Mouse (Mus musculus): Measurements from ENCODE around the gene Zcchc3. TPM values are rescaled to one million over a fixed set of nuclear protein-coding genes. Genes with fewer than 3 reads are reported as not detected.
"Not testable (repeated sequence)": the region's sequence is repeated elsewhere in the genome, so short reads cannot be mapped to it uniquely, and the experiment has no call there.

The Zcchc3 gene
- polyA plus RNA-seq, 1 experiment from 2014 or later, result 18.0 TPM

DNA sequence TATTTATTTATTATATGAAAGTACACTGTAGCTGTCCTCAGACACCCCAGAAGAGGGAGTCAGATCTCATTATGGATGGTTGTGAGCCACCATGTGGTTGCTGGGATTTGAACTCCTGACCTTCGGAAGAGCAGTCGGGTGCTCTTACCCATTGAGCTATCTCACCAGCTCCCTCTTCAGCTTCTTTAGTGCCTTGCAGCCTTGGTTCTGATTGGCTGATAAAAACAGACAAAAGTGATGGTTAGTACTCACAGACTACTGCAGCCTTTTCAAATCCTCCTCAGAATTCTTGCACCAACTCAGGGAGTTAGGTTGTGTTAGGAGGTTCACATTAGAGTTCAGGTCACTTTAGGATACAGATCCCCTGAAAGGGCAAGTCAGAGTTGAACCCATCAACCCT lies 13.7 kb upstream of the Zcchc3 start:
- not testable (repeated sequence) for H3K27ac ChIP-seq; H3K36me3 ChIP-seq (replicated peaks); H3K9me3 ChIP-seq; H3K4me1 ChIP-seq; H3K4me3 ChIP-seq; H3K27me3 ChIP-seq (replicated peaks); H3K9ac ChIP-seq; H3K4me2 ChIP-seq; ATAC-seq (replicated peaks)
- 98% methylated on average over 2 of the region's 2 CpGs for WGBS

DNA sequence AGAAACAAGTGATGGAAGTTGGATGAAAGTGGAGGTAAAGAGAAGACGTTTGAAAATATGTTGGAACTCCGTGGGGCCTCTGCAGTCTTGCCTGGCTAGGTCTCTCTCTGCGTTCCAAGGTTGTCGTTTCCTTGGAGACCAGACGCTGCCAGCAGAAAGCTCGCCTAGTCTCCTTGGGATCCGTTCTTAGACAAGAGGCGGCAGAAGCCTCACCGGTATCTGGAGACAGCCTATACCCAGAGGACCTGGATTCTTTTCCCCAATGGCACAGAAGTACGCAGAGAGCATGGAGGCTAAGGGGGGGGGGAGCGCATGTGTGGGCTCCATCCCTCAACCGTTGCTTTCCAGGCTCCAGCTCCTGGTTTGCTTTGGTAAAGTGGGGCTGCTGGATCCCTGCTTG lies 12.7 kb upstream of the Zcchc3 start:
- Histone ChIP-seq H3K36me3 (replicated peaks) (no peaks in the 10 kb centered on the region), H3K9ac (no peak overlapping the region), H3K4me3 (peak overlapping the region; percentile 11; the same call in 1 of the 2 replicates), H3K4me1 (peaks cover 9% of the 10 kb centered on the region), H3K27ac (0 out of 2 replicates have a peak overlapping the region, but pooled peaks have one; percentile 35), H3K4me2 (peak overlapping the region; percentile 41), H3K27me3 (replicated peaks) (no peaks in the 10 kb centered on the region), H3K9me3 (no peaks in the 10 kb centered on the region)
- ATAC-seq (replicated peaks), result 0 out of 2 replicates have a peak, but pooled peaks have one; percentile 52
- WGBS, result 5% methylated on average over 12 of the region's 12 CpGs

- ATAC-seq (replicated peaks), result no peak
- H3K4me2 ChIP-seq, result peak overlapping the region; percentile 87
- H3K27ac ChIP-seq, result peak overlapping the region; percentile 97
- H3K27me3 ChIP-seq (replicated peaks), result no peaks in the 10 kb centered on the region
- H3K36me3 ChIP-seq (replicated peaks), result no peaks in the 10 kb centered on the region
- H3K9me3 ChIP-seq, result no peaks in the 10 kb centered on the region
- peak overlapping the region; percentile 72 for H3K4me3 ChIP-seq
- 95% methylated on average over 3 of the region's 3 CpGs for WGBS
- peaks cover 40% of the 10 kb centered on the region for H3K4me1 ChIP-seq
- no peak overlapping the region for H3K9ac ChIP-seq
These were observed 959 bp upstream of the Zcchc3 start for GRCm38 (mm10) chr2:152415786-152416185.

DNA sequence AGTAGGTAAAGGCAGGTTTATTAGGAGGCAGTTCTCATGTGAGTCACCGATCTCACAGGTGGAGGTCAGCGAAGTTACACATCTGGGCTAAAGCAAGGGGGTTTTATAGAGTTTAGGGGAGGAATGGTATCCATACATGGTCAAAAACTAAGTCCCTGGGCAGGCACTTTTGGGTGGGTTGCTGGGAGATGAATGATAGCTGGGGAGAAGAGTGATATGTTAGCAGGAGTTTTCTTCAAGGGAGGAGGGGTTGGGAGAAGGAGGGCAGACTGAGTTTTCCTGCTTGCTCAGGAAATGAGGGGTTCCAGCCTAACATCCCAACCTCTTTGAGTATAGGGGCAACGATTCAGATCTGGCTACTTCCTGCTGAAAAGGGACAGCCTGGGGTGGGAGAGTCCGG lies 460 bp upstream of the Zcchc3 start, which contains the start of gene 6820408C15Rik:
TSS of gene 6820408C15Rik (plus strand) at position 301 of the 400 bp plus-strand sequence.
- peak; percentile 10; the same call in 1 of the 2 replicates for ATAC-seq (replicated peaks)
- H3K4me2 ChIP-seq, result peak within 1 kb of the TSS; percentile 87
- peak within 1 kb of the TSS; percentile 63 for H3K9ac ChIP-seq
- H3K4me3 ChIP-seq, result peak within 1 kb of the TSS; percentile 72
- no peaks in the 10 kb centered on the region for H3K36me3 ChIP-seq (replicated peaks)
- H3K27ac ChIP-seq, result peak within 1 kb of the TSS; percentile 97
- H3K27me3 ChIP-seq (replicated peaks), result no peaks in the 10 kb centered on the region
- 28% methylated on average over 4 of the region's 4 CpGs for WGBS
- peaks cover 45% of the 10 kb centered on the region for H3K4me1 ChIP-seq
- H3K9me3 ChIP-seq, result no peaks in the 10 kb centered on the region

DNA sequence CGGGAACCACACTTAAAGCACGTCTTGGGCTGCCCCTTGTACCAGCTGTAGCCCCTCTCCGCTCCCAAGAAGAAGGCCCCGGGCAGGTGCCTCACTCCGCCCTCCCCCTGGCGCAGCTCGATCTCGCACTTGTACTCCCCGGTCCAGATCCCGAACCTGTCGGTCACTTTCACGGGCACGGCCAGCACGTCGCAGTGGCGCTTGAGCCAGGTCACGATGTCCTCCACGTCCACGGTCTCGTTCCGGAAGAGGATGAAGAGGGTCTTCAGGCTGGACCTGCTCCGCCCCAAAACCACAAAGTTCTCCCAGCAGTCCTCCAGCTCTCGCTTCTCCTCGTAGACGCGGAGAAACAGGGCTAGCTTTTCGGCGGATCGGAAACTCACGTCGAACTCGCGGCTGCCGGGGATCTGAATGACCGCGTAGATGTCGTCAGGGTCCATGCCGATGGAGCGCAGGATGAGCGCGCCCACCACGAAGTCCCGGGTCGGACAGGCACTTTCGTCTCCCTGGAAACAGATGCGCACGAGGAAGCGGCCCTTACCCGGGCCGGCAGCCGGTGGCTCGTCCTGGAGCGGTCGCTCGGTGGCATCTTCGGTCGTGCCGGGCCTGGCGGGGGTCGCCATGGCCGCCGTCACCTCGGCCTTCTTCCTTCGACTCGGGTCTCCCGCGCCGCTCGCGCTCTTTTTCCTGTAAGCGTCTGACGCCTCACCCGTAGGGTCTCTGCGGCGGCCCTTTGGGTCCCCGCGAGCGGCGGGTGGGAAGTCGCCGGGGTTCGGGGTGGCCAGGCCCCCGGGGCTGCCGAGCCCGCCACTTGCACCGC lies 852 bp downstream of the Zcchc3 start:
- H3K9ac ChIP-seq, result peak overlapping the region; percentile 63
- peak overlapping the region; percentile 97 for H3K27ac ChIP-seq
- no peaks in the 10 kb centered on the region for H3K27me3 ChIP-seq (replicated peaks)
- peak overlapping the region; percentile 72 for H3K4me3 ChIP-seq
- H3K36me3 ChIP-seq (replicated peaks), result no peaks in the 10 kb centered on the region
- no peaks in the 10 kb centered on the region for H3K9me3 ChIP-seq
- peaks cover 50% of the 10 kb centered on the region for H3K4me1 ChIP-seq
- peak; percentile 46 for ATAC-seq (replicated peaks)
- peak overlapping the region; percentile 87 for H3K4me2 ChIP-seq
- under 1% methylated on average over 86 of the region's 86 CpGs for WGBS

DNA sequence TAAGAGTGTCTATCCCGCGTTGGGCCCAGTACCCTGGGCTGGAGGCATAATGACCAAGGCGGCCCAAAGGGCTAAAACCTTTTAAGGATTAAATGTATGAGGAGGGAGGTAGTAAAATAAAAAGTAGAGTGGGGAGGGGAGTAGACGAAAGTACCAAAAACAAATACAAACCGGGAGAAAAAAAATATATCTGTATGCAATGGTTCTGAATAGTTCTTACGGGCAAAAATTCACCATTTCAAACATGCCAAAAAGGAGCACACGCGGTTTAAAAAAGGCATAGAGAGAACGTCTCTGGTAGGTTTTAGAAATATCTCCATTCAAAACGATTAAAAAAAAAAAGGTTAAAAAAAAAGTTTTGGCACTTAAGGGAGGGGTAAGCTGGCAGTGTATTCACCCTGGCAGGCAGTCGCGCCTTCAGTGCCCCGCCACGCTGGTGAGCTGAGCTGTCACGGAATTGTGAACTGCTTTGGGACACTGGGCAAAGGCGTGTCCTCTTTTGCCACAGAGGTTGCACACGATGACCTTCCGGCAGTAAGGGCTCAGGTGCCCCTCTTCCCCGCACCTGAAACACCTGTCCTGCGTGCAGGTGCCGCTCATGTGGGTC lies 1.6 kb downstream of the Zcchc3 start:
- peak overlapping the region; percentile 63 for H3K9ac ChIP-seq
- H3K4me2 ChIP-seq, result peak overlapping the region; percentile 87
- H3K9me3 ChIP-seq, result no peaks in the 10 kb centered on the region
- peaks cover 50% of the 10 kb centered on the region for H3K4me1 ChIP-seq
- no peaks in the 10 kb centered on the region for H3K27me3 ChIP-seq (replicated peaks)
- WGBS, result 1% methylated on average over 21 of the region's 21 CpGs
- H3K27ac ChIP-seq, result peak overlapping the region; percentile 97
- ATAC-seq (replicated peaks), result no peak
- H3K4me3 ChIP-seq, result peak overlapping the region; percentile 72
- no peaks in the 10 kb centered on the region for H3K36me3 ChIP-seq (replicated peaks)

- Histone ChIP-seq H3K9me3 (no peaks in the 10 kb centered on the region), H3K4me2 (peak overlapping the region; percentile 87), H3K27me3 (replicated peaks) (no peaks in the 10 kb centered on the region), H3K27ac (peak overlapping the region; percentile 91), H3K9ac (peak overlapping the region; percentile 63; the same call in 1 of the 2 replicates), H3K4me3 (peak overlapping the region; percentile 72), H3K36me3 (replicated peaks) (no peaks in the 10 kb centered on the region), H3K4me1 (peaks cover 50% of the 10 kb centered on the region)
- ATAC-seq (replicated peaks), result no peak
- 3% methylated on average over 15 of the region's 15 CpGs for WGBS
These were observed 2.2 kb downstream of the Zcchc3 start for GRCm38 (mm10) chr2:152412526-152413157.

GRCm38 (mm10) chr2:152411471-152411870 lies 3.4 kb downstream of the Zcchc3 start:
- peak overlapping the region; percentile 91 for H3K27ac ChIP-seq
- peak overlapping the region; percentile 11; the same call in 1 of the 2 replicates for H3K9ac ChIP-seq
- peaks cover 52% of the 10 kb centered on the region for H3K4me1 ChIP-seq
- H3K36me3 ChIP-seq (replicated peaks), result no peaks in the 10 kb centered on the region
- H3K4me3 ChIP-seq, result peak overlapping the region; percentile 72
- no peaks in the 10 kb centered on the region for H3K9me3 ChIP-seq
- 7% methylated on average over 7 of the region's 7 CpGs for WGBS
- no peaks in the 10 kb centered on the region for H3K27me3 ChIP-seq (replicated peaks)
- peak overlapping the region; percentile 87 for H3K4me2 ChIP-seq
- no peak for ATAC-seq (replicated peaks)

- under 1% methylated on average over 15 of the region's 15 CpGs for WGBS
- H3K9ac ChIP-seq, result peak overlapping the region; percentile 11
- H3K27ac ChIP-seq, result peak overlapping the region; percentile 91
- H3K4me3 ChIP-seq, result peak overlapping the region; percentile 72
- H3K27me3 ChIP-seq (replicated peaks), result no peaks in the 10 kb centered on the region
- H3K4me1 ChIP-seq, result peaks cover 56% of the 10 kb centered on the region
- H3K4me2 ChIP-seq, result peak overlapping the region; percentile 87
- peak; percentile 35 for ATAC-seq (replicated peaks)
- H3K36me3 ChIP-seq (replicated peaks), result no peaks in the 10 kb centered on the region
- no peaks in the 10 kb centered on the region for H3K9me3 ChIP-seq
These were observed 3.9 kb downstream of the Zcchc3 start for GRCm38 (mm10) chr2:152410971-152411371.

GRCm38 (mm10) chr2:152409781-152410180 lies 5.0 kb downstream of the Zcchc3 start:
- H3K4me1 ChIP-seq, result peaks cover 55% of the 10 kb centered on the region
- no peaks in the 10 kb centered on the region for H3K27me3 ChIP-seq (replicated peaks)
- peak overlapping the region; percentile 91; the same call in 1 of the 2 replicates for H3K27ac ChIP-seq
- no peak overlapping the region for H3K9ac ChIP-seq
- no peak for ATAC-seq (replicated peaks)
- H3K4me3 ChIP-seq, result no peak overlapping the region
- H3K9me3 ChIP-seq, result no peaks in the 10 kb centered on the region
- no peaks in the 10 kb centered on the region for H3K36me3 ChIP-seq (replicated peaks)
- no peak overlapping the region for H3K4me2 ChIP-seq
- 77% methylated on average over 6 of the region's 6 CpGs for WGBS

GRCm38 (mm10) chr2:152406126-152406525 lies 8.7 kb downstream of the Zcchc3 start:
- no peaks in the 10 kb centered on the region for H3K9me3 ChIP-seq
- peak overlapping the region; percentile 65 for H3K4me2 ChIP-seq
- H3K27me3 ChIP-seq (replicated peaks), result no peaks in the 10 kb centered on the region
- peak; percentile 95 for ATAC-seq (replicated peaks)
- peak overlapping the region; percentile 23; the same call in 1 of the 2 replicates for H3K9ac ChIP-seq
- H3K4me1 ChIP-seq, result peaks cover 29% of the 10 kb centered on the region
- peak overlapping the region; percentile 79 for H3K27ac ChIP-seq
- peak overlapping the region; percentile 39 for H3K4me3 ChIP-seq
- 0% methylated on average over 19 of the region's 19 CpGs for WGBS
- no peaks in the 10 kb centered on the region for H3K36me3 ChIP-seq (replicated peaks)

DNA sequence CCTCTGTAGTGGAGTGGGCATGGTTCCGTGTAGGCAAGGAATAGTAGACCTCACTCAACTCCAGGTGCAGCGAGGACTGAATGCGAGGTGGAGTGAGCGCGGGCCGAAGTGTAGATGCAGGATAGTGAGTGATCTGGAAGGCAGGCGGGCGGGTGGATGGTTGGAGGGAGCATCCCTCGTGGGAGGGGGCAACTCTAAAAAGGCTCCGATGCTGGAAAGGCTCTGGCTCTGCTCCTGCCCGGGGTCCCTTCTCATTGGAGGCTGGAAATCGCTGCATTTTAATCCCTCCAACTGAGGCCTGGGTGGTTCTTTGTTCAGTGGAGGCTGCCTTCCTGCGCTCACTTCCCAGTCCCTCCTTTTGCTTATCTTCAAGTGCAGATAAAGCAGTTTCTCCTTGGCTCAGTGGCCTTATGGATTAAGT lies 15.7 kb downstream of the Zcchc3 start:
- 1% methylated on average over 13 of the region's 13 CpGs for WGBS
- H3K36me3 ChIP-seq (replicated peaks), result no peaks in the 10 kb centered on the region
- no peaks in the 10 kb centered on the region for H3K27me3 ChIP-seq (replicated peaks)
- no peak for ATAC-seq (replicated peaks)
- H3K9me3 ChIP-seq, result no peaks in the 10 kb centered on the region
- peak overlapping the region; percentile 99 for H3K9ac ChIP-seq
- peaks cover 37% of the 10 kb centered on the region for H3K4me1 ChIP-seq
- peak overlapping the region; percentile 93 for H3K4me2 ChIP-seq
- H3K27ac ChIP-seq, result peak overlapping the region; percentile 100
- H3K4me3 ChIP-seq, result peak overlapping the region; percentile 89

Data from midbrain, embryonic 15.5 days (tissue).